Mouse (Mus musculus) ovary, adult 18-20 months (tissue): Measurements from ENCODE around the gene Uba7.
A peak's percentile ranks its signal among the peaks of the same experiment; 100 is the strongest.
"Not testable (repeated sequence)": the region's sequence is repeated elsewhere in the genome, so short reads cannot be mapped to it uniquely, and the experiment has no call there.

Experiments
- DNase-seq: peaks from one replicate; pipeline ENCODE4 v3.0.0; 2022; ENCODE audit warnings: low spot score, mixed read lengths

The Uba7 gene

DNA sequence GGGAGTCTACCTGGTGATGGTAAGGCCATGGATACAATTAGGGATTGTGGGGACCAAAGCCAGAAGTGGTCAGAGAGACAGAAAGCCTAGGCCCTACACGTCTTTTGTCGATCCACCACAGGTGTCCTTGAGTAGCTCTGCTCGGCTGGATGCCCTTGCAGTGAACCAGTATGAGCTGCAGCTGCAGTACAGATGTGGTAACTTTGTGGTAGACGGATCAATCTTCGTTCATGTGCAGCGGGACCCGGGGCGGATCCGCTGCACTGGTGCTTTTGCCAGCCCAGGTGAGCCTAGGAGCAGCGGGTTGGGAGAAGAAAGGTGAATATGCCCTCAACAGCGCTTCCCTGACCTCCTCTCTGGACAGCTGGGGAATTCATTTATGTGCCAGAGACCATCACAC is 17.7 kb downstream of the Uba7 start:
- no peak for DNase-seq

DNA sequence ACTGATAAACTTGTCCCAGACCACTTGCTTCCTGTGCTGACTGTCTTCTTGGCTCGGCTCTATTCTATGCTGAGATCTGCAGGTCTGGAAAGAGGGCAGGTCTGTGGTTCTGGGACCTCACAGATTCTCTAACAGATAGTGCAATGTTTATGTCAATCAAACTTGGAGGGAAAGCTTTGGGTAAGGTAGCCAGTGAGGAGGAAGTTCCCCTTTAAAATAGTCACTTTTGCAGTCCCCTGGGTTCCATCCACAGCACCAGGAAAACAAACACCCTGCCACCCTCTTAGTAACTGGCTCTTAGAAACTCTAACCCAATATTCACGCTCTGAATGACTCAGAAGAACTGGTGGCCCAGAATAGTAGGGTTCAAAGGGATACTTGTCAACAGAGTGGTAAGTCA is 19.2 kb downstream of the Uba7 start:
- no peak for DNase-seq

DNA sequence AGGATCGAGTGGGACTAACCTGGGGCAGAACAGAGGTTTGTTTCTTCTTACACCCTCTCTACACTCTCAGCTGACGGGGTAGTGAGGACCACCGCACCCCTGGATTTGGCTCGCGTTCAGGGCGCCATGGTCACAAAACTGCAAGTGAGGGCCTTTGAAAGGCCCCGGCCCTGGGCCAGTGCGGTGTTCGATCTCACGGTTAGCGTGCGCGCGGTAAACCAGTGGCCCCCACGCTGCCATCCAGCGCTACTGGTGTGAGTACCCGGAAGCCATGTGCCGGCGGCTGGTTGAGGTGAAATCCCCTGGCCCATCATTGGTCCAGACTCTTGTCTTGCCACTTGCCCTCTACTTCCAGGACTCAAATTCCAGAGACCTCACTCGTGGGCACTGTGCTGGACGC is 20.2 kb downstream of the Uba7 start:
- no peak for DNase-seq

DNA sequence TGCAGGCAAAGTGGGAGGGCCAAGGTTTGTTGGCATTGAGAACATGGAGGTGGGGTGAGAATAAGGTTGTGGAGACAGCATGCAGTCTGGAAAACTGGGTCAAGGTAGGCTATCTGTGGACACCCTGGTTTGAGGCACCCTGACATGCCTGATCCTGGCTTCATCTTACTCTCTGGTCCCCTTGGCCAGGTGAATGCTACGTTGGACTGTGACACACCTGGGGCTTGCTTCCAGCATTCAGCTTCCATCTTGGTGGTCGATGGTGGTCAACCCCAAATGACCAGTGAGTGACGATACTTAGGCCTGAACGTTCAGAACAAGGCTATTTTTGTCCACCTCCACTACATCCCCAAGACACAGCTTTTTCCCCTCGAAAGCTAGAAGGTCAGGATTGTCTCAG is 20.7 kb downstream of the Uba7 start, which contains the start of gene Gm20662:
Gene Gm20662, plus strand, starts transcription at position 301 of the 400 bp plus-strand sequence.
- DNase-seq: no peak

DNA sequence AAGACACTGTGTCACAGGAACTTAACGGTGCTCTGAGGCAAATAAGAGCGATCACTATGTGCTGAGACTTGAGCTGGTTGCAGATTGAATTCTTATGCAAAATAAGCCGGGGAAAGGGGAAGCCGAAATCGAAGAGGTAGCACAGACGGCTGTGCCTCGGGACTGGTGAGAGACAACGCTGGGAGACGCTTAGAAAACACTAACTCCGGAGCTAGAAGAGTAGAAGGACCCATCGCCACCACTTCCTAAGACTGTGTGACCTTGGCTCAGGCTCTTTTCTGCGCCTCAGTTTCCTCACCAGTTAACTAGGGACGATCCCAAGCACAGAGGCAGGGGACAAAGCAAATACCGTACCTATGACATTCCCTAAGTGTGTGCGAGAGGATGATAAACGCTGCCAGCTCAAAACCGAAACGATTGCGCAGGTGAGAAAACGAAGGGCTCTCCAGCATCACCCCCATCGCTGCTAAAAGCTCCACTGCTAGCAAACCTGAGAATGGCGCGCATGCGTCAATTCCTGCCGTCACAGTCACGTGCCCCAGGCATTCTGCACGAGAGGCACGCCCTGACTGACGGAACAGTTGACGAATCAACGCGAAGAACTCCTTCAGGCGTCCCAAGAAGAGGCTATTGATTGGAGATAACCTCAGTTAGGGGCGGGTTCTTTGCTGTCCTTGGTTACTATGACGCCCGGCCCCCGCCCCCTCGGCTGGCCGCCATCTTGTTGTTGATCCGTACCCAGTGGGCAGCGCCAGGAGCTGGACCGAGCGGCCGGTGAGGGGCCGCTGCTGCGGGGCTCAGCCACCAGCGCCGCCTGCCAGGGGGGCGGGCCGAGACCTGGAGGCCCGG is 26.8 kb downstream of the Uba7 start, which contains the start of gene Ip6k1:
Gene Ip6k1, plus strand, starts transcription at position 580 of the 849 bp plus-strand sequence.
- DNase-seq: peak; percentile 100

DNA sequence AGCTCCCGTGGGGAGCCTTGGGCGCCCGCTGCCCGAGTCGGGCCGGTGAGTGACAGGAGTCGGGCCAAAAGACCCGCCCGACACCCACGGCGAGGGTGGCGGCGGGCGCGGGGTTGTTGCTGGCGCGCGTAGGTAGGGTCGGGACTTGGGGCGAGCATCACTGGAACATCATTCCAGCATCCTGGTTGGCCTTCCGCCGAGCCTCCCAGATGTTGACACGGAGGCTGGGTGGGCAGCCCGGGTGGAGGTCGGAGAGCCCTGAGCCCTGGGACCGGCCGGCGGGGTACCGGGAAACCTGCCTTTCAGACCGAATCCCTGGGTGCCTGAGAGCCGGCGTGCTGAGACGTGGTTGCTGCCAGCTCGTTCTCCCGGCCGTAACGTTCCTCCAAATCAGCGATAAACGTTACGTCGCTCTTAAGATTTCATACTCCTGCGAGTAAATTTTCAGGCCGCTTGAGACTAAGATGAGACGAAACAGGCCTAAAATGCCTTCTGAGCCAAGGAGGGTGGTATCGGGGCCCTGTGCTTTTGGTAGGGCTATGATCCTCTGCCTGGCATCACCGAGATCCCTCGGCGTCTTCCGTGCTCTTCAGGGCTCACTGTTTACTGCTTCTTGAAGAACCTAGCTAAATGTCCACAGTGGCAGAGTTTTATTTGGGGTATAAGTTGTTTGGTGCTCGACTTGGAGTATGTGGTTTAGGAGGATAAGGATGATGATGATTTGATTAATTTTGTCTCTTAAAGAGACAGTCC is 27.6 kb downstream of the Uba7 start:
- no peak for DNase-seq

DNA sequence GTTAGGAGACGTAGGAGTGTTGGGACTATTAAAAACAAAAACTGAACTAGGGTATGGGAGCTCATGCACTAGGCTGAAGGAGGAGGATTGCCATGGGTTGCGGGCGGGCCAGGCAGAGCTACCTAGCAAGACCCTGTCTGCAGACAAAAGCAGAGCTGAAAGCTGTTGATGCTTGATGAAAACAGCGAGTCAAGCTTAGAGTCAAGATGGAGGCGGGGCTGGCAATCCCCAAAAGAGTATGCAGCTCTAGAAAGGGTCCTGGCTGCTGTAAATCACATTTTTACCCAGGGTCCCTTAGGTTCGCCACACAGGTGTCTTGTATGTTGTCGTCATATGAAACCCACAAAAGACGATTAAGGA is 28.2 kb downstream of the Uba7 start:
- no peak for DNase-seq

DNA sequence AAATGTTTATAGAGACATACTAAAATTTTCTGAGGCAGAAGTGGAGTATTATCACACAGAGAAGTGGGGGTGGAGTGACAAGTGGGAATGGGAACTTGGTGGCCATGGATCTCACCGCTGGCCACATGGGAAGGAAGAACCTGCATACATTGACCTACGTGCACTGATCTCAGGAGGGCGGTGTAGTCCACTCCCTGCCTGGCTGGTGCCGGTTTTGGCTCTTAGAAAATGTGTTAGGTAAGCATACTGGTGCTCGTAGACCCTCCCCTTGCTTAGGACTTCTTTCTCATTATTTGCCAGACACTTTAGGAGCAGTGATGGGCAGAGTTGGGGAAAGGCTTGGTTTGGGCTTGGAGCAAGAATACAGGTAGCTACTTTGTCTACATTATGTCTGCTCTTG is 32.7 kb downstream of the Uba7 start:
- no peak for DNase-seq

DNA sequence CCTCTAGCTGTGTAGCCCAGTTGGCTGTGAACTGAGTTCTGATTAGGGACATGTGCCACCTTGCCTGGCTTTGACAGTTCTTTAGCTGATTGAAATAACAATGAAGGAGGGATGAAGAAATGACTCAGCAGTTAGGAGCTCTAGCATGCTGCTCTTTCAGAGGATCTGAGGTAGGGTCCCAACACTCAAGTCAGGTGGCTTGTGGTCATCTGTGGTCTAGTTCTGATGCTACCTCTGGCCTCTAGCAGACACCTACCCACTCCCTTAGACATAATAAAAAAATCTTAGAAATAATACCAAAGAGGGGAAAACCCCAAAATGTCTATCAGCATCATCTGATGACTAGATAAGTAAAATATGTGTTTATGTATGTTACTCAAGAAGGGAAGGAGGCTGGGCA is 35.1 kb downstream of the Uba7 start:
- no peak for DNase-seq

DNA sequence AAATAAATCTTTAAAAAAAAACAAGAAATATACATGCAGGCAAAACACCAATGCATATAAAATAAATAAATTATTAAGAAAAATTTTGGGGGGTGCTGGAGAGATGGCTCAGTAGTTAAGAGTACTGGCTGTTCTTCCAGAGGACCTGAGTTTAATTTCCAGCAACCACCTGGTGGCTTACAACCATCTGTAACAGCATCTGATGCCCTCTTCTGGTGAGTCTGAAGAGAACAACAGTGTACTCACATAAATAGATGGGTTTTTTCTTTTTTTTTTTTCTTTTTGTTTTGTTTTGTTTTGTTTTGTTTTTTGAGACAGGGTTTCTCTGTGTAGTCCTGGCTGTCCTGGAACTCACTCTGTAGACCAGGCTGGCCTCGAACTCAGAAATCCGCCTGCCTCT is 38.3 kb downstream of the Uba7 start:
- not testable (repeated sequence) for DNase-seq

DNA sequence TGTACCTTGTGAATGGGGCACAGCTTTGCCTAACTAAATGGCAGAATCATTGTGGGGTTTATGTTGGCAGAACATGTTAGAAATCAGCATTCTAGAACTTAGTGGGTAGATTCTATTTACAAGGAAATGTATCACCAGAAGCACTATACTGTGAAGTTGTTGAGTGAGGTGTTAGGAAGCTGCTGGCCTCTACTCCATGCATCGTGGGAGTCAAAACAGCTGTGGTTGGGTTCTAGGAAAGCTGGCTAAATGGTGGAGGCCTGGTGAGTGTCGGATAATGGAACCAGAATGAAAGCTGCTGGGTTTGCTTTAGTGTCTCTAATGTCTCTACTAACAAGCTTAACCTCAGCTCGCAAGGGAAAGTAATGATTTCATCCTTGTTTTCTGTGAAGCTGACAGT is 41.8 kb downstream of the Uba7 start:
- DNase-seq: no peak

DNA sequence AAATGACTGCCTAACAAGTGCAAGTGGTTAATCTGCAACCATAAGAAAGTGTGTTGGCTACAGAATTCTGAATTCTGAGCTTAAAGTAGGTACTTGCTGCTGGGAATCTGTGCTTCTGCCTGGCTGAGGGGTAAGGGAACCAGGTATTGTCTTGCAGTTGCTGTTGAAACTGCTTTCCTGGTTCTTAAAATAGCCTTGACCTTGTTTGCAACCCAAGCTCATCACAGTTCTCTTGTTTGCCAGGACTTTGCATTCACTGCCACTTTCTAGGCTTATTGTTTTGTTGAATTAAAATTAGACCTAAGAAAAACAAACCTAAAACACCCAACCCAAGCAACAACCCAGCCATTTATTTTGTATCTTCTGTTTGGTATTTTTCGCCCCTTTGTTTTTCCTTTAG is 45.4 kb downstream of the Uba7 start:
- DNase-seq: no peak

DNA sequence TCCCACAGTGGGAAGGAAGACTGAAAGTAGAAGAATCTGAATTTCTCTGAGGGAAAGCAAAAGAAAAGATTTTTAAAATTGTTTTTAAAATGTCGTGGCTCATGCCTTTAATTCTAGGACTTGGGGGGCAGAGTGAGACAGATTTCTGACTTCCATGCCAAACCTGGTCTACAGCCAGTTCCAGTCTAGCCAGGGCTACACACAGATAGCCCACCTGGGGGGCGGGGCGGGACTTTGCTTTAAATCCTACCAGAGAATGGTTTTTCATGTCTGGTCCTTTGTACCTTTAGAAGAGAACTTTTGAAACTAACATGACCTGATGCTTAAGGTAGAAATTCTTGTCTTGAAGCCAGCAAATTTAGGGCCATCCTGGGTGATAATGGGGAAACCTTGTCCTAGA is 47.9 kb downstream of the Uba7 start:
- no peak for DNase-seq

DNA sequence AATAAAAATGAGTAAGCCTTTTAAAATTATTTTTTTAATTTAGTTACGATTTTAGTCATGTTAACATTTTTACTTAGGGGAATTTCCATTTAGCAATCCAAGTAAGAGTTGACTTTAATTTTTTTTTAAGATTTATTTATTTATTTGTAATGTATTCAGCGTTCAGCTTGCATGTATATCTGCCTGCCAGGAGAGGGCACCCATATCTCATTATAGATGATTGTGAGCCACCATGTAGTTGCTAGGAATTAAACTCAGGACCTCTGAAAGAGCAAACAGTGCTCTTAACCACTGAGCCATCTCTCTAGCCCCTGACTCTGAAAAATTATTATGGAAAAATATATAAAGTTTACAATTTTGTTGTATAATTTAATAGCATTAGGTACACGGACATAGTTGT is 51.3 kb downstream of the Uba7 start:
- no peak for DNase-seq

DNA sequence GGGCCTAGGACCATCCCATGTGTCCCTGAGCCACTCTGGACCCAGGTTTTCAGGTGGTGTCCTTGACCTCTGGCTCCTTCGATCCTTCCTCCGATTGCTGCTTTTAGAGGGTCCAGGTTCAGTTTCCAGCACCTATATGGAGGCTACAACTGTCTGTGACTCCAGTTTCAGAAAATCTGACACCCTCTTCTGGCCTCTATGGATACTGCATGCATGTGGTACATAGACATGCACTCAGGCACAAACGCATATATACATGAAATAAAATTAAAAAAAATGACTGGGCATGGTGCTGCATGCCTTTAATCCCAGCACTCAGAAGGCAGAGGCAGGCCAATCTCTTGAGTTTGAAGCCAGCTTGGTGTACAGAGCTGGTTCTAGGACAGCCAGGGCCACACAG is 52.6 kb downstream of the Uba7 start:
- DNase-seq: no peak

DNA sequence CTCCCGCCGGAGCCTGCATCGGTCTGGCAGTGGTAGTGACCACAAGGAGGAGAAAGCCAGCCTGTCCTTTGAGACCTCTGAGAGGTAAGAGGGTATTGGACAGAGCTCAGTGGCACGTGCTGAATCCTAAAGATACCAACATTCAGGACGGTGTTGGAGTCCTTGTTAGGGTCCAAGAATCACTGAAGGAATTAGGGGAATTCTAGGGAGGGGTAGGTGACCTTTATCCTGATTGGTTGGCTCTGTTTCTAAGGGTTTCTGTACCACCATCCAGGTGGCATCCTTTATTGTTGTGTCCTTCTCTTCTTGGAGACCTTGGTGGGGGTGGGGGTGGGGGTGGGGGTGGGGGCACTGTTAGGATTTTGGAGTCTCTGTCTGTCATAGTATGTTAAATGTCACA is 56.8 kb downstream of the Uba7 start:
- DNase-seq: no peak
